Mouse (Mus musculus) intestine, postnatal 0 days (tissue): ENCODE data around the gene Cd4. TPM values are rescaled to one million over a fixed set of nuclear protein-coding genes. Genes with fewer than 3 reads are reported as not detected.

Experiments
- ATAC-seq: fragments of 200-750 bp; cut with Nextera tagmentation; 2 replicates; pipeline ENCODE4 v1.8.0; 2017; ENCODE audit warnings: mild to moderate bottlenecking, moderate TSS enrichment, moderate library complexity
- H3K27ac ChIP-seq: fragments of 300-500 bp; sonication (generic); 2 replicates; pipeline ENCODE4 v1.5.1; 2014; ENCODE audit warnings: mild to moderate bottlenecking, low read depth, low read length, moderate library complexity
- H3K27me3 ChIP-seq: fragments of 300-500 bp; sonication (generic); replicated peaks from 2 replicates; pipeline ENCODE4 v1.6.1; 2014; ENCODE audit warnings: low read length, mixed read lengths; ENCODE audit not compliant: control insufficient read depth, insufficient read depth
- H3K36me3 ChIP-seq: fragments of 300-500 bp; sonication (generic); 2 replicates; pipeline ENCODE4 v1.6.1; 2014; ENCODE audit warnings: mild to moderate bottlenecking, moderate library complexity; ENCODE audit not compliant: control insufficient read depth, insufficient read depth
- H3K4me1 ChIP-seq: fragments of 300-500 bp; sonication (generic); replicated peaks from 2 replicates; pipeline ENCODE4 v1.6.1; 2014; ENCODE audit warnings: antibody characterized with exemption, low read length, mixed read lengths; ENCODE audit not compliant: control insufficient read depth, insufficient read depth
- H3K4me2 ChIP-seq: fragments of 300-500 bp; sonication (generic); replicated peaks from 2 replicates; pipeline ENCODE4 v1.6.1; 2014; ENCODE audit warnings: low read depth, mild to moderate bottlenecking, moderate library complexity
- H3K4me3 ChIP-seq: fragments of 300-500 bp; sonication (generic); 2 replicates; pipeline ENCODE4 v1.5.1; 2014; ENCODE audit warnings: low read depth, low read length
- H3K9ac ChIP-seq: fragments of 300-500 bp; sonication (generic); 2 replicates; pipeline ENCODE4 v1.6.1; 2014; ENCODE audit warnings: mild to moderate bottlenecking, low read depth, low read length
- H3K9me3 ChIP-seq: fragments of 300-500 bp; sonication (generic); 2 replicates; pipeline ENCODE4 v1.6.1; 2016; ENCODE audit warnings: mixed run types; ENCODE audit not compliant: control insufficient read depth
- CTCF ChIP-seq: sonication (generic); IDR thresholded peaks from 2 replicates; pipeline ENCODE4 v1.5.1; 2016; ENCODE audit warnings: low read depth, mild to moderate bottlenecking, control low read depth, antibody characterized with exemption, moderate library complexity
- WGBS: fragments of 180-500 bp; shearing (Covaris S2); extraction: QIAGEN DNeasy Blood & Tissue Kit; methylation state at CpG from one replicate; pipeline ENCODE4 v1.1.7; 2014; 5-methylcytosine and 5-hydroxymethylcytosine counted together
- polyA plus RNA-seq: library from polyadenylated mRNA; unstranded; fragments of >200 nt; fragmentation: Nextera tagmentation; extraction: Ambion mirVana; gene quantifications from 2 replicates; pipeline ENCODE4 v1.2.1, GENCODE M21; 2015

The Cd4 gene
- polyA plus RNA-seq, 1 experiment from 2014 or later: 0.83 TPM

DNA sequence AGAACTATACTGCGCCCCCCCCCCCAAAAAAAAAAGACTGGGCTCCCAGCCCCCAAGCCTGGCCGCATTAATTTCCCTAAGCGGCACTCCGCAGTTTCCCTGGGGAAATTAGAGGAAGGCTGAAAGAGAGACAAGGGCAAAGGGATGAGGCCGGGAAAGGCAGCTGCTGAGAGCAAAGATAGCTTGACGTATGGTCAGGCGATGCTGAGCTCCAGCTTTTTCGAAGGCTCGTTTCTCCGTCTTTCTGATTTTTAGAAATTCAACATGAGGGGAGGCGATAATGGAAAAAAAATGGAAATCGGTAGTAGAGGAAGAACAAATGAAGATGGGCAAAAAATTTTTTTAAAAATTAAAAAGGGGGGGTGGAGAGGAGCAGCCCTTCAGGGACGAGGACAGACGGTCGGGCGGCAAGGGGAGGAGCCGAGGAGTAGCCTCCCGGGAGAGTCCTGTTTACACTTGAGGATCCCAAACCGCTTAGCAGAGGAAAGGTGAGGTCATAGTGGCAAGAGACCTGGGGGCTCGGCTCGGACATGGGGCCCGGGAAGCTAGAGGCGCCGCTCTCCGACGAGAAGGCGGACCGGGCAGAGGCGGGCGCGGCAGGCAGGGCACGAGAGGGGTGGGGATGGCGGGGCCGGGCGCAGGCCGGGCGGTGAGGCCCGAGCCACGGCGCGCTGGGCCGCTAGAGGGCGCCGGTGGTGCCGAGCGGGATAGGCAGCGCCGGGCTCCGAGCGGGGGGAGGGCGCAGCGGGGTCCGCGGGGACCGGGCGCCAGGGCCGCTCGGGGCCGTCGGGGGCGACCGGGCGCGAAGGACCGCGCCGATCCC lies 28.9 kb upstream of the Cd4 start:
- H3K36me3 ChIP-seq: peaks cover 18% of the 10 kb centered on the region
- H3K27me3 ChIP-seq: no peaks in the 10 kb centered on the region
- H3K4me2 ChIP-seq: peak overlapping the region; percentile 86
- peak overlapping the region; percentile 91 for H3K4me3 ChIP-seq
- peak overlapping the region; percentile 97 for H3K27ac ChIP-seq
- peak; percentile 77 for TF ChIP-seq CTCF
- under 1% methylated on average over 35 of the region's 67 CpGs for WGBS
- H3K9ac ChIP-seq: peak overlapping the region; percentile 95
- H3K4me1 ChIP-seq: peaks cover 13% of the 10 kb centered on the region
- peak; percentile 80 for ATAC-seq
- H3K9me3 ChIP-seq: no peaks in the 10 kb centered on the region

DNA sequence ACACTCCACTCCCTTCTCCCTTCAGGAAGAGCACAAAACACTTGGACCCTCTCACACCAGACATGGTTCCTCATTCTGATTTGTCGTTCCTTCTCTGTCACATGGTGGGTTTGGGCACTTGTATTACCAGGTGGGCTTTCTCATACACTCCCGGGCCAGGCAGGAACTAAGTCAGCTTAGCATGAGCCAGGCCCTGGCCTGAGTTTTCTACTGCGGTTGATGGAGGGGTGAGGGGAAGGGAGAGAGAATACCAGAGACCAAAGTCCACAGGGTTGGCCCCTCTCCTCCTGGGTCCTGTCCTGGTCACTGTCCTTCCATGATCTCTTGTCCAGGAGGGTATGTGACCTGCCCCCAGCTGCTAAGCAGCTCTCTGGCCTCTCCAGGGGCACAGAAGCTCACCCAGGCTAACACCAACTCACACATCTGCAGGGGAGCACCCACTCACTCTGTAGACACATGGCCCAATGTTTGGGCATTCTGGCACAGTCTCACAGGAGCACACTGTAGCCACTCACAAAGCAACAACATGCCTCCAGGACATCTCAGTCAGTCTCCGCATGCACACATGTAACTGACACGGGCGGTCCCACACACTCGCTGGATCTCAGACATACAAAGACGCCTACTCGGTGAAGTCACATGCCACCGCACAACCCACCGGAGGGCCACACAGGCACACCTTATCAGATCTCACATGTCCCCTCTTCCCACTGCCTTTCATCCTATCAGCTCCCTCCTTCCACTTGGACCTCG lies 28.1 kb upstream of the Cd4 start:
- H3K9ac ChIP-seq: peak overlapping the region; percentile 95
- ATAC-seq: no peak
- peak overlapping the region; percentile 91 for H3K4me3 ChIP-seq
- H3K9me3 ChIP-seq: no peaks in the 10 kb centered on the region
- H3K4me2 ChIP-seq: peak overlapping the region; percentile 86
- 8% methylated on average over 12 of the region's 12 CpGs for WGBS
- H3K4me1 ChIP-seq: peaks cover 13% of the 10 kb centered on the region
- no peaks in the 10 kb centered on the region for H3K27me3 ChIP-seq
- peaks cover 18% of the 10 kb centered on the region for H3K36me3 ChIP-seq
- H3K27ac ChIP-seq: peak overlapping the region; percentile 46
- no peak for TF ChIP-seq CTCF

DNA sequence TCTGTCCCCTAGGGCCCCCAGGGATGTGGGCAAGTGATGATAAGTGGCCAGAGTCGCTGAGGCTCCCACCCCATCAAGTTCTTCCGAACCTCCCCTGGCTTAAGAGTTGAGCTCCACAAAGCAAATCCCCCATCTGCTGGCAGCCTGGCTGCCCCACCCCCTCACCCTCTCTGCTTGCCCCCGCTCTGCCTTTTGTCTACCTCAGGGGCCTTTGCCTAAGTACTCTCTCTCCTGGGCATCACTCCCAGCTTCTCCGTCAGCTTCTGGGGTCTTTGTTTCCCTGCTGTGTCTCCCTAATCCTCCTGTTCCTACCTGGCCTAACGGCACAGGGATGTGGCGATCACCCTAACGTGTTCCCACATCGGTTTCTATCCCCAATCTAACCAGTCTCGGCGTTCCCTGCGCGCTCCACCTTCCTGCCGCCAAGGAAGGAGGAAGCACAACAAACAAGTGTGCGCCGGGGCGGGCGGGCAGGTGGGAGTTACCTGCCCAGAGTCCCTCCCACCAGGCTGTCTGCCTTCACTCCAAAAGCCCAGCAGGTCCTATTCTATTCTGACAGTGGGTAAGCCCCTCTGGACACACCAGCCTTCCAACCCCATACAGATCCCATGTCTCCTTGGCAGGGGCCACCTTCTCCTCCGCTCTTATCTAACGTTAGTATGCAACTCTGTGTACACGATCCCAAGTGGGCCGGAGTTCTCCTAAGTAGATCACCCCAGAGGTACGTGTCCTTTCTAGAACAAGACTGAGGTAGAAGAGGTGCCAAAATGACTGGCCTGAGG lies 27.3 kb upstream of the Cd4 start:
- H3K4me2 ChIP-seq: peak overlapping the region; percentile 86
- H3K9me3 ChIP-seq: no peaks in the 10 kb centered on the region
- H3K27me3 ChIP-seq: peaks cover 4% of the 10 kb centered on the region; the same call in 1 of the 2 replicates
- no peak for ATAC-seq
- H3K9ac ChIP-seq: peak overlapping the region; percentile 95
- WGBS: 13% methylated on average over 22 of the region's 22 CpGs
- peaks cover 18% of the 10 kb centered on the region for H3K36me3 ChIP-seq
- H3K4me3 ChIP-seq: peak overlapping the region; percentile 91
- H3K27ac ChIP-seq: peak overlapping the region; percentile 46; the same call in 1 of the 2 replicates
- TF ChIP-seq CTCF: no peak
- H3K4me1 ChIP-seq: peaks cover 13% of the 10 kb centered on the region

DNA sequence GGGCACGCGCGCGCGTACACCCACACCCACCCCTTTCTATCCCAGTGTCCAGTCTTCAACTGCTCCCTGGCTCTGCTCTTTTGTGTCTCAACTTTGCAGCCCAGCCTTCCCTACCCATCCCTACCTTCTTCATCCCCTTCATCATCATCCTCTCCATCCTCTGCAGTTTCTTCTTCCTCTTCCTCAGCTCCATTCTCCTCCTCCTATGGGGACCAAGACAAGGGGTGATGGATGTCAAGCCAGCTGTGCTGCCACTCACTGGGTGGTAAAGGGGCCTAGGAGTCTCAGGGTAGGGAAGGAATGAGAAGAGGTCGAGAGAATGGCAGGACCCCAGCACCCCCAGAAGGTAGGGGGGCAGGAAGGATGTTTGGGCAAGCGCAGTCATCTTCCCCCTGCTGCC lies 26.5 kb upstream of the Cd4 start:
- TF ChIP-seq CTCF: no peak
- H3K27ac ChIP-seq: no peak overlapping the region
- no peak overlapping the region for H3K9ac ChIP-seq
- peaks cover 18% of the 10 kb centered on the region for H3K36me3 ChIP-seq
- peaks cover 12% of the 10 kb centered on the region; the same call in 1 of the 2 replicates for H3K27me3 ChIP-seq
- peak overlapping the region; percentile 86; the same call in 1 of the 2 replicates for H3K4me2 ChIP-seq
- ATAC-seq: no peak
- peaks cover 13% of the 10 kb centered on the region for H3K4me1 ChIP-seq
- H3K9me3 ChIP-seq: no peaks in the 10 kb centered on the region
- H3K4me3 ChIP-seq: no peak overlapping the region
- 85% methylated on average over 7 of the region's 7 CpGs for WGBS

DNA sequence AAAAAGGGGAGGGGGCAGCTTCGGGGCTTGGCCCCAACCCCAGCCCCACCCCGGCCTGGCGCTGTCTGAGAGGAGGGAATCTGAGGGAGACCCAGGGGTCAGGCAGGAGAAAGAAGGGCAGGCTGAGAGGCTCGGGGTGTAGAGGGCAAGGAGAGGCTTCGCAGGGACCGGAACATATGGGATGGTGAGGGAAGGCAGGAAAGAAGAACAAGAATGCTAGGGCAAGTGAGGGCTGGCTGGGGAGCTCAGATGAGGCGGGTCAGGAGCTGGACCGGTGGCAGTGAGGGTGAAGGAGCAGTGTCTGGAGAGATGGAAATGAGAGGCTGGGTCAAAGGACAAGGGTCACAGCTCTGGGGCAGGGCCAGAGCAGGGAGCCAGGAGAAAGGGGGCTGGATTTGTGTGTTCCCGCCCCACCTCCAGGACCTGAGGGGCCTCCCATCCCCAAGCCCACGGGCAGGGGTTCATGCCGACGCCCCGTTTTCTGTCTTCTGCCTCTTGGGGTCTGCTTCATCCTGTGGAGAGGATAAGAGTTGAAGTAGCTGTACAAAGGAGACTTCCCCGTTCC lies 25.8 kb upstream of the Cd4 start:
- WGBS: 73% methylated on average over 14 of the region's 14 CpGs
- H3K27ac ChIP-seq: no peak overlapping the region
- H3K36me3 ChIP-seq: peaks cover 18% of the 10 kb centered on the region
- H3K27me3 ChIP-seq: peaks cover 13% of the 10 kb centered on the region; the same call in 1 of the 2 replicates
- no peak overlapping the region for H3K4me2 ChIP-seq
- no peak for TF ChIP-seq CTCF
- ATAC-seq: no peak
- no peak overlapping the region for H3K4me3 ChIP-seq
- H3K9ac ChIP-seq: no peak overlapping the region
- H3K4me1 ChIP-seq: peaks cover 13% of the 10 kb centered on the region
- no peaks in the 10 kb centered on the region for H3K9me3 ChIP-seq
